Mouse (Mus musculus) testis, adult 2 months (tissue): ENCODE measurements at regions not wholly inside any gene's neighbourhood (a gene's known extent, or its start where the extent isn't known, plus 50 kb on each side); places are given as distances from the start of the nearest gene placed in this dataset.

Source experiments
- H3K27ac ChIP-seq: fragments of 200-500 bp; 2 replicates; pipeline ENCODE4 v1.5.1; 2012; ENCODE audit warnings: low read depth, low read length; ENCODE audit not compliant: control insufficient read depth, insufficient read depth
- H3K27me3 ChIP-seq: fragments of 200-500 bp; 2 replicates; pipeline ENCODE4 v1.6.1; 2012; ENCODE audit warnings: mild to moderate bottlenecking, low read length, moderate library complexity; ENCODE audit not compliant: control insufficient read depth, insufficient read depth
- H3K36me3 ChIP-seq: fragments of 200-500 bp; 2 replicates; pipeline ENCODE4 v1.6.1; 2012; ENCODE audit warnings: mild to moderate bottlenecking, low read length; ENCODE audit not compliant: control insufficient read depth, insufficient read depth
- H3K4me1 ChIP-seq: fragments of 200-500 bp; 2 replicates; pipeline ENCODE4 v1.6.1; 2012; ENCODE audit warnings: low read length; ENCODE audit not compliant: control insufficient read depth, insufficient read depth
- H3K4me3 ChIP-seq: fragments of 200-500 bp; 2 replicates; pipeline ENCODE4 v1.5.1; 2012; ENCODE audit warnings: low read depth, mild to moderate bottlenecking, low read length, moderate library complexity, mixed read lengths; ENCODE audit not compliant: control insufficient read depth
- CTCF ChIP-seq: fragments of 200-500 bp; IDR thresholded peaks from 2 replicates; pipeline ENCODE4 v1.5.1; 2012; ENCODE audit warnings: low read depth, mild to moderate bottlenecking, inconsistent platforms, low read length, moderate library complexity; ENCODE audit not compliant: control insufficient read depth, insufficient read depth, insufficient replicate concordance
- POLR2A ChIP-seq: fragments of 200-500 bp; IDR thresholded peaks from 2 replicates; pipeline ENCODE4 v1.6.1; 2012; ENCODE audit warnings: low read depth, mild to moderate bottlenecking, inconsistent platforms, low read length, moderate library complexity; ENCODE audit not compliant: control insufficient read depth

GRCm38 (mm10) chr10:15218883-15219282 is 500.9 kb upstream of the Gje1 start:
- no peaks in the 10 kb centered on the region for H3K4me1 ChIP-seq
- H3K27ac ChIP-seq = no peak overlapping the region
- no peaks in the 10 kb centered on the region for H3K36me3 ChIP-seq
- H3K4me3 ChIP-seq = no peak overlapping the region
- H3K27me3 ChIP-seq = no peaks in the 10 kb centered on the region
- TF ChIP-seq CTCF (no peak), POLR2A (no peak)

GRCm38 (mm10) chr10:15179585-15179984 is 461.6 kb upstream of the Gje1 start:
- no peak overlapping the region for H3K4me3 ChIP-seq
- H3K27ac ChIP-seq = no peak overlapping the region
- no peak for TF ChIP-seq POLR2A
- TF ChIP-seq CTCF = no peak

DNA sequence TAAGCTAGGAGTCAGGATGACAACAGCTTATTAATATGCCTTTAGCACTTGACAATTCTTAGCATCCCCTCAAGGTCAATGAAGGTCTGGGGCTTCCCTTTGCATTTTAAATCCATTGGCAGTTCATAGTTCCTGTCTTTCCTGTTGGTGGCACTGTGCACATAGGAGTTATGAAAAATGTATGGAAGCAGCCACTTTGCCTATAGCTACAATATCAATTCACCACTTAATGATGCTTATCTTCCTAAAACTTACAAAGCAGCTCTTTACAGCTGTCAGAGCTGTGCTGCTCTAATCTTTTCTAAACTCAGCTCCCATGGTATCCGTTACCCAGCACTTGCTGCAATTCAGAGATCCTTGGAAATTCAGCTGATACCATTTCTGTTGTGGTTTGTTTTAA is 456.4 kb upstream of the Gje1 start:
- H3K4me3 ChIP-seq = no peak overlapping the region
- no peaks in the 10 kb centered on the region for H3K4me1 ChIP-seq
- TF ChIP-seq CTCF (no peak), POLR2A (no peak)
- no peaks in the 10 kb centered on the region for H3K27me3 ChIP-seq
- no peaks in the 10 kb centered on the region for H3K36me3 ChIP-seq
- H3K27ac ChIP-seq = no peak overlapping the region

More at GRCm38 (mm10) chr10:15179585-15179984, 461.6 kb upstream of the Gje1 start:
- H3K36me3 ChIP-seq = no peaks in the 10 kb centered on the region
- no peaks in the 10 kb centered on the region for H3K27me3 ChIP-seq
- no peaks in the 10 kb centered on the region for H3K4me1 ChIP-seq

GRCm38 (mm10) chr10:15172558-15172957 is 454.5 kb upstream of the Gje1 start:
- Histone ChIP-seq H3K36me3 (no peaks in the 10 kb centered on the region), H3K4me3 (no peak overlapping the region), H3K27ac (no peak overlapping the region), H3K4me1 (no peaks in the 10 kb centered on the region), H3K27me3 (no peaks in the 10 kb centered on the region)
- no peak for TF ChIP-seq POLR2A
- no peak for TF ChIP-seq CTCF

DNA sequence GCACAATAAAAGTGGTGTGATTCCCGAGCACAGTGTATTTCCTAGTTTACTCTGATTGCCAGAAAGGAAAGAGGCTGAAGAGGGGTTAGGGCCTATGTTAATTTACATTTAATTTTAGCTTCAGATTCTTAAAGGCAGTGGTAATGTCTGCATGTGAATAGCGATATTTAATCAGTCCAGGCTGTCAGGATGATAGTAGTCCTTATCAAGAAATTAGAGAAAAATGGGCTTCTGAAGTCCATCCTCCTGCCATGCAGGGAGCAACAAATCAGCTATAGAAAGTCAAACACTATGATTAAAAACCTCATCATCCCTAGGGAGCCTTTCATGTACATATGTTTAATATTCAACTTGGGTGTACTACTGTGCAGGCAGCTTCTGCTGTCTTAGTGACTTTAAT is 422.7 kb upstream of the Gje1 start:
- Histone ChIP-seq H3K27ac (no peak overlapping the region), H3K27me3 (no peaks in the 10 kb centered on the region), H3K36me3 (no peaks in the 10 kb centered on the region), H3K4me1 (no peaks in the 10 kb centered on the region), H3K4me3 (no peak overlapping the region)
- no peak for TF ChIP-seq CTCF
- no peak for TF ChIP-seq POLR2A
